Mouse (Mus musculus): Measurements from ENCODE around the gene Pnmal2. TPM values are rescaled to one million over a fixed set of nuclear protein-coding genes. Genes with fewer than 3 reads are reported as not detected.

Gene Pnmal2
- polyA plus RNA-seq, 1 experiment from 2014 or later = 2.0 TPM

DNA sequence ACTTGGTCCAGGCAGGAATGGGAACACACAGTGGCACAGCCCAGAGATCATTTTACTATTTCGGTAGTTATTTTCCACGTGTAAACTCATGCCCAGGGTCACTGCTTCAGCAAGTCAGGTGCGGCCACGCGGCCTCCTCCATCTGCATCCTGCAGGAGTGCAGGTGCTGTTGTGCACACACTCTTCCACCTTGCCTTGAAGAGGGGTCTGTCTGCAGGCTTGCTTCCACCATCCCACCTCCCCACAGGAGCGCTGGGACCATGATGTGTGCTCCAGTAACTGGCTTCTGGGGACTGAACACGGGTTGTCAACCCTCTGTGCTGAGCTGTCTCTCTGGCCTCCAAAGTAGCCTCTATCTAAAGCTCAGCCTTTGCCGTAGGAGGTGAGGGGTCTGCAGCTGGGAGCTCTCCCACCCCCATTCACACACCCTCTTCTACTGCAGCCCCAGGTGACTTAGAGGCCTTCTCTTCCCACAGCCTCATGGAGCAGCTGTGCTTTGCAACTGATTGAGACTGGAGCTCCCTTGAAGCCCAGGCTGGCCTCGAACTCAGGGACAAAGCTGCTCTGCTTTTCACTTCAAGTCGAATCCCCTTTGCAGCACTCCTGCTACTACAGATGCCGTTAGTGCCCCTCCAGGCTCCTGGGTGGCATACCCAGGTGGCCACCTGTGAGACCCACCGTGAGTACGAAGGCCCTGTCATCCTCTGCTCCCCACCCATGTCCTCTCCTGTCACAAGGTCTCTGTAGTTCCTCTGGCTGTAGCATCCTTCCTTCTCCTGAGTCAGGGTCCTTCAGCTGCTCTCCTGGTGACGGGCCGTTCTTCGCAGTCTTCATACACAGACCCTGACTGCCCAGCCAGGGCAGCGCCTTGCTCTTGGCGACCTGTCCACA, 29.8 kb upstream of the Pnmal2 start:
- ATAC-seq (replicated peaks; ENCODE audit: insufficient number of reproducible peaks, low FRiP score, low TSS enrichment) = no peak
- H3K4me1 ChIP-seq (ENCODE audit: control insufficient read depth, insufficient read depth, low read length) = peaks cover 6% of the 10 kb centered on the region
- H3K36me3 ChIP-seq (ENCODE audit: control insufficient read depth, insufficient read depth, low read length) = peaks cover 35% of the 10 kb centered on the region

DNA sequence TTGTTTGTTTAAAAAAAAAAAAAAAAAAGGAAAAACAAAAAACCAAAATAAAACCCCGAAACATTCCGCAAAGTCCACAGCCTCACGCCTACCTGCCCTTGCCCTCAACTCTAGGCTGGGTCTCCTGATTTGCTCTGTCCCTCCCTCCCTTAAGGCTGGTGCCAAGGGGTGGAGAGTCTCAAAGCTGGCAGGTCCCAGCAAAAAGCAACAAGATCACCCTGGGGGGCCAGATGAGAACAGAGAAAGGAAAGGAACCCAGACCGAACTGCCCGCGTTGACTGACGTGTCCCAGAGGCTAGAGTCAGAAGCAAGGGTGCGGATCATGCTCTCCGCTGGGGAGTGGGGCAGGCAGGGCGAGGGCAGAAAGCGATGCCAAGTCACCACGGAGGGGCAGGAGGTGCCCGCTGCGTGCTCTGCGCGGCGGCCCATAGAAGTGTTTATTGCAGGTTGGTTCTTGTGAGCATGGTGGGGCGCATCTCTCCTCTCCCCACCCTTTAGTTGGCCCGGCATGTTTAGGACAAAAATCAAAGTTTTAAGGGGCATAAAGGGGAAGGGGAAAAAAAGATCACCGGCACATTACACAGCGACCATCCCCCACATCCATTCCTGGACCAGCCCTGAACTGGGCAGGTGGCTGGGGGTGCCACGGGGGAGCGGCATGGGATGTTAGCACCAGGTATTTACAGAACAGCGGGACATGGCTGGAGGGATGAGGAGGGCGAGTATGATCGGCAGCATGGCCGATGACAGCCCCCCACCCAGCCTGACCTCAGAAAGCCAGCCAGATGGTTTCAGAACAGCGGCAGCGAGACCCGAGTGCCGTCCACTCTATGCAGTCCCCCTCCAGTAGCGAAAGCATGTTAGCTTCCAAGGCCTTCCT, 28.8 kb upstream of the Pnmal2 start:
- Histone ChIP-seq H3K9me3 (replicated peaks; ENCODE audit: control insufficient read depth, low read length) (no peaks in the 10 kb centered on the region), H3K27me3 (ENCODE audit: control insufficient read depth, insufficient read depth, low read length) (peaks cover 6% of the 10 kb centered on the region), H3K27ac (ENCODE audit: low read depth, low read length) (no peak overlapping the region), H3K4me1 (ENCODE audit: control insufficient read depth, insufficient read depth, low read length) (peaks cover 15% of the 10 kb centered on the region), H3K4me2 (no peak overlapping the region), H3K36me3 (ENCODE audit: control insufficient read depth, insufficient read depth, low read length) (peaks cover 35% of the 10 kb centered on the region), H3K9ac (ENCODE audit: low read depth, low read length) (no peak overlapping the region), H3K4me3 (ENCODE audit: low read depth, low read length) (no peak overlapping the region)
- WGBS (ENCODE audit: insufficient replicate concordance) = 87% methylated on average over 32 of the region's 32 CpGs
- no peak for ATAC-seq (replicated peaks; ENCODE audit: insufficient number of reproducible peaks, low FRiP score, low TSS enrichment)

More for the DNA sequence above, 29.8 kb upstream of the Pnmal2 start:
- no peak overlapping the region for H3K9ac ChIP-seq (ENCODE audit: low read depth, low read length)
- H3K9me3 ChIP-seq (replicated peaks; ENCODE audit: control insufficient read depth, low read length) = no peaks in the 10 kb centered on the region
- H3K27ac ChIP-seq (ENCODE audit: low read depth, low read length) = no peak overlapping the region
- H3K27me3 ChIP-seq (ENCODE audit: control insufficient read depth, insufficient read depth, low read length) = peaks cover 11% of the 10 kb centered on the region
- 84% methylated on average over 18 of the region's 18 CpGs for WGBS (ENCODE audit: insufficient replicate concordance)
- no peak overlapping the region for H3K4me2 ChIP-seq
- no peak overlapping the region for H3K4me3 ChIP-seq (ENCODE audit: low read depth, low read length)

DNA sequence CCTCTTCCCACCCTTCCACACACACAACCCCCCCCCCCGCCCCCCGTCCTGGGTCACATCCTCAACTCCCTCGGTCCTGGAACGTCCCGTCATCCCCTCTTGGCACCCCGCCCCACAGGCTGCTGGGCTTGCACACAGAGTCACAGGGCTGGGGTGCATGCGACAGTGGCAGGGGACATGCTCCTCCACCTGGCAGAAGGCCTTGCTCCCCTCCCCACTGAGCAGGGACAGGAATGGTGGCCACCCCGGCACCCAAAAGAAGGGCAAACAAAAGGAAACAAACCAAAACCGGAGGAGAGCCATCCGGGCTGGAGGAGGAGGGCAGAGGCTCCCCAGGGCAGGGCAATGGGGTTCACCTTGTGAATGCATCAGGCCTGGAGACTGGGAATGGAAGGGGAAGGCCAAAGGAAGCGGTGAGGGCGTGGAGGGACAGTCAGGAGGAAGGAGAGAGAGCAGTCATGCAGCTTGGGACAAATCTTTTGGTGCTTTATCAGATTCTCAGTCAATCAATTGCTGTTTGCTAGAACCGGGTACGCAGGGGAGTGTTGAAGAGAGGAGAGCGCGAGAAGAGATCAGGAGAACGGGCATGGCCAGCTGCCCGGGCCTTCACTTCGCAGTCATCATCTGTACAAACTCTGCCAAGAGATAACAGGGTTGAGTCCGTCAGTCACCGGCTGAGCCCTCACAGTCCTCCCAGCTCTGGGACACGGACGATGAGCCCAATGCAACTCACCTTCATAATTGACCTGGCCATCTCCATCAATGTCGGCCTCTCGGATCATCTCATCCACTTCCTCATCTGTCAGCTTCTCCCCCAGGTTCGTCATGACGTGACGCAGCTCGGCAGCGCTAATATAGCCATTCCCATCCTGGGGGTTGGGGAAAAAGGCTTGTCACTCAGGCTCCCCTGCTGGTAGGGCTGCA, 27.9 kb upstream of the Pnmal2 start:
- no peak for ATAC-seq (replicated peaks; ENCODE audit: insufficient number of reproducible peaks, low FRiP score, low TSS enrichment)
- Histone ChIP-seq H3K9ac (ENCODE audit: low read depth, low read length) (no peak overlapping the region), H3K4me2 (no peak overlapping the region), H3K9me3 (replicated peaks; ENCODE audit: control insufficient read depth, low read length) (no peaks in the 10 kb centered on the region), H3K27ac (ENCODE audit: low read depth, low read length) (no peak overlapping the region), H3K27me3 (ENCODE audit: control insufficient read depth, insufficient read depth, low read length) (peaks cover 6% of the 10 kb centered on the region), H3K4me1 (ENCODE audit: control insufficient read depth, insufficient read depth, low read length) (peaks cover 24% of the 10 kb centered on the region), H3K36me3 (ENCODE audit: control insufficient read depth, insufficient read depth, low read length) (peaks cover 35% of the 10 kb centered on the region), H3K4me3 (ENCODE audit: low read depth, low read length) (no peak overlapping the region)
- WGBS (ENCODE audit: insufficient replicate concordance) = 63% methylated on average over 30 of the region's 30 CpGs

DNA sequence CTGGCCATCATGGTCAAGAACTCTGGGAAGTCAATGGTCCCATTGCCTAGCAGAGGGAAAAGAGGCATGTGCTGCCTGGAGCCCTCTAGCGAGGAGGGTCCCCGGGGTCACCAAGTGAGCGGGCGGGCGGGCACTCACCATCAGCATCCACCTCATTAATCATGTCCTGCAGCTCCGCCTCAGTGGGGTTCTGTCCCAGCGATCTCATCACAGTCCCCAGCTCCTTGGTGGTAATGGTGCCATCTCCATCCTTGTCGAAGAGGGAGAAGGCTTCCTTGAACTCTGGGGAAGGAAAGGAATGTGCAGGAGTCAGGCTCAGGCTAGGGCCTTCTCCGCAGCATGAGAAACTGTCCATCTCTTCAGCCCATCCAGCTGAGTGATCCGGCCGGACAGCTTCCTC, 27.0 kb upstream of the Pnmal2 start:
- 72% methylated on average over 11 of the region's 11 CpGs for WGBS (ENCODE audit: insufficient replicate concordance)
- Histone ChIP-seq H3K4me3 (ENCODE audit: low read depth, low read length) (no peak overlapping the region), H3K4me1 (ENCODE audit: control insufficient read depth, insufficient read depth, low read length) (peaks cover 32% of the 10 kb centered on the region), H3K9me3 (replicated peaks; ENCODE audit: control insufficient read depth, low read length) (no peaks in the 10 kb centered on the region), H3K27ac (ENCODE audit: low read depth, low read length) (no peak overlapping the region), H3K36me3 (ENCODE audit: control insufficient read depth, insufficient read depth, low read length) (peaks cover 35% of the 10 kb centered on the region), H3K27me3 (ENCODE audit: control insufficient read depth, insufficient read depth, low read length) (peaks cover 3% of the 10 kb centered on the region; the same call in 1 of the 2 replicates), H3K9ac (ENCODE audit: low read depth, low read length) (no peak overlapping the region), H3K4me2 (no peak overlapping the region)
- no peak for ATAC-seq (replicated peaks; ENCODE audit: insufficient number of reproducible peaks, low FRiP score, low TSS enrichment)

DNA sequence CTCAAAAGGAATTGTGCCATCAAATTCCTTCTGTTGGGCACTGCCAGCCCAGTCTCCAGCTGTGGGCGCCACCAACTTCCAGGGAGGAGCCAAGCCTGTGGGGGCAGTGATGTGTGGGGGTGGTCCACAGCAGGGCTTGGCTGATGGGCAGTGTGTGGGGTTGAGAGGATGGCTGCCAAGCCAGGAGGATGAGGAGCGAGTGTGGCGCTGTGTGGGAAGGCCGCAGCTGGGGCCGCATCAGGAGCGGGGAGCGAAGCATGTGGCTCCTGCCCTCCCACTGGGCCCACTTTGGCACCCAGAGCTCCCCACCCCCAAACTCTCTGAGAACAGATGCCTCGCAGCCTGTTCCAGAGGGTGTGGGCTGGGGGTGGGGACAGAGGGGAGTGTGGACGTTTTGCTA, 26.5 kb upstream of the Pnmal2 start:
- peaks cover 36% of the 10 kb centered on the region for H3K4me1 ChIP-seq (ENCODE audit: control insufficient read depth, insufficient read depth, low read length)
- no peak overlapping the region for H3K9ac ChIP-seq (ENCODE audit: low read depth, low read length)
- H3K9me3 ChIP-seq (replicated peaks; ENCODE audit: control insufficient read depth, low read length) = no peaks in the 10 kb centered on the region
- H3K4me2 ChIP-seq = no peak overlapping the region
- no peak for ATAC-seq (replicated peaks; ENCODE audit: insufficient number of reproducible peaks, low FRiP score, low TSS enrichment)
- peaks cover 35% of the 10 kb centered on the region for H3K36me3 ChIP-seq (ENCODE audit: control insufficient read depth, insufficient read depth, low read length)
- no peak overlapping the region for H3K4me3 ChIP-seq (ENCODE audit: low read depth, low read length)
- no peaks in the 10 kb centered on the region for H3K27me3 ChIP-seq (ENCODE audit: control insufficient read depth, insufficient read depth, low read length)
- 89% methylated on average over 9 of the region's 9 CpGs for WGBS (ENCODE audit: insufficient replicate concordance)
- no peak overlapping the region for H3K27ac ChIP-seq (ENCODE audit: low read depth, low read length)

DNA sequence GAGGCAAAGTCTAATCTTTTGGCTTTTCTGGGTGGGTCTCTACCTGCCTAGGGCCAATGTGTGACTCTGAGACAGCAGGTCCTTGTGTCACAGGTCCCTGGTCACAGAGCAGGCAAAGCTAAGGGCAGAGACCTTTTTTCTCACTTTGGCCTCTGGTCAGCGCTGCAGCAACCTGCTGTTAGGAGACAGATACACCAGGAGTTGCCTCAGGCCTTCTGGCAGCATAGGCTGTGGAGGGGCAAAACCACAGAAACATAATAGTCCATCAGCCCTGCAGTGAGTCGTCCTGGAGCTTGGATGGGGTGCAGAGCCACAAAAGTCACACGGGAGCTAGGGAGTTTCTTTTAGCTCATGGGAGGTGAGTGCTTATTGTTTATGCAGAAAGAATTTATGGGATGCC, 25.8 kb upstream of the Pnmal2 start:
- H3K9me3 ChIP-seq (replicated peaks; ENCODE audit: control insufficient read depth, low read length) = no peaks in the 10 kb centered on the region
- no peak overlapping the region for H3K27ac ChIP-seq (ENCODE audit: low read depth, low read length)
- WGBS (ENCODE audit: insufficient replicate concordance) = 87% methylated on average over 3 of the region's 3 CpGs
- H3K36me3 ChIP-seq (ENCODE audit: control insufficient read depth, insufficient read depth, low read length) = peaks cover 35% of the 10 kb centered on the region
- H3K9ac ChIP-seq (ENCODE audit: low read depth, low read length) = no peak overlapping the region
- no peak overlapping the region for H3K4me3 ChIP-seq (ENCODE audit: low read depth, low read length)
- no peak overlapping the region for H3K4me2 ChIP-seq
- no peak for ATAC-seq (replicated peaks; ENCODE audit: insufficient number of reproducible peaks, low FRiP score, low TSS enrichment)
- peaks cover 36% of the 10 kb centered on the region for H3K4me1 ChIP-seq (ENCODE audit: control insufficient read depth, insufficient read depth, low read length)
- H3K27me3 ChIP-seq (ENCODE audit: control insufficient read depth, insufficient read depth, low read length) = no peaks in the 10 kb centered on the region

DNA sequence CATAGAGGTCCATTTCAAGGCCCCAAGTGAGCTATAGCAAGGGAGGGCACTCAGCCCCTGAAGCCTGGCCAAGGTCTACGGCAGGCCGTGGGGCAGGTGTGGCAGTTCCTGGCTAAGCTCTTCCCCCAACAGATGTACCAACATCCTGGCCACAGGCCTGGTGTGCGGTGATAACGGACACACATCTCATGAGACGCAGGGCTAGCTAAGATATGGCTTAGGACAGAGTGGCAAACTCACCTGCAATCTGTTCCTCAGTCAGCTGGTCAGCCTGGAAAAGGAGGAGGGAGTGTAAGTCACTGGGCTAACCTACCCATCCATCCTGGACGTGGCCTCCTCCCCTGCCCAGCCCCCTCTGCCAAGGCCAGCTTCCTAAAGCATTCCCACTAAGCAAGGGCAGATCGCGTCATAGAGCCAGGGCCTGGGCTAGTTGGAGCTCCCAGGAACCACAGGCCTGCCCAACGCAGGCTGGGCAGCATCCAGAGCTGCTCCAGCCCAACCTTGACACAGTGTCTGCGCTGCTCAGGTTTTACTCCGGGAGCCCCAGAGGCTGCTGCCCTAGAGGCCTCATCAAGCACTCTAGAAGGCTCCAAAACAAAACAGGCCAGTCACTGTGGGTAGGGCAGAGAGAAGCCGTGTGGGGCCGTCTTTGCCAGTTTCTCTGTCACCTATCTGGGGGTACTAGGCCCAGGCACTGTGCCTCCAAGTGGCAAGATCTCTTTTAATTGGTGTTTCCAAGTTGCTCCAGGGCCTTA, 24.9 kb upstream of the Pnmal2 start:
- Histone ChIP-seq H3K4me2 (no peak overlapping the region), H3K4me1 (ENCODE audit: control insufficient read depth, insufficient read depth, low read length) (peaks cover 36% of the 10 kb centered on the region), H3K9me3 (replicated peaks; ENCODE audit: control insufficient read depth, low read length) (no peaks in the 10 kb centered on the region), H3K27ac (ENCODE audit: low read depth, low read length) (no peak overlapping the region), H3K9ac (ENCODE audit: low read depth, low read length) (no peak overlapping the region; the same call in 1 of the 2 replicates), H3K36me3 (ENCODE audit: control insufficient read depth, insufficient read depth, low read length) (peaks cover 35% of the 10 kb centered on the region), H3K27me3 (ENCODE audit: control insufficient read depth, insufficient read depth, low read length) (no peaks in the 10 kb centered on the region), H3K4me3 (ENCODE audit: low read depth, low read length) (no peak overlapping the region)
- WGBS (ENCODE audit: insufficient replicate concordance) = 76% methylated on average over 13 of the region's 13 CpGs
- ATAC-seq (replicated peaks; ENCODE audit: insufficient number of reproducible peaks, low FRiP score, low TSS enrichment) = no peak

Measured in heart, embryonic 11.5 days (tissue).